Mouse (Mus musculus): ENCODE results near the gene Cers1. TPM values are rescaled to one million over a fixed set of nuclear protein-coding genes. Genes with fewer than 3 reads are reported as not detected.
A peak's percentile ranks its signal among the peaks of the same experiment; 100 is the strongest.

The Cers1 gene
- total and polyA plus RNA-seq, 3 experiments, result 0.34 to 1.2 (median 0.64) TPM

DNA sequence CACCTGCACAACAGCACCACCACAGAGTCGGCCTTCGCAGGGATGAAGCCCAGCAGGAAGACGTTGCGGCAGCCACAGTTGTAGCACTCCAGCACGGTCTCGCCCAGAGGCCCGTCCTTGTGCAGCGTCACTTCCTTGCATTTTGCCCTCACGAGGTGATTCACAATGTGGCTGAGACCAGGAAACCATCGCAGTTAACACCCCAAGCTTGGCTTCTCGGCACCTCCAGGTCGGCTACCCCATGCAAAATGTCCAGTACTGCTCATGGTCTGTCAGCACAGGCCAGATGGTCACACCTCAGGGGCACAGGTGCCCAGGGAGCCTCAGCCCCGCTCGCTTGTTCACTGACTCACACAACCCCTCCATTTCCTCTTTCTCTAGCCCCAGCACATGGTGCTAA, 26.4 kb downstream of the Cers1 start:
- Histone ChIP-seq H3K4me1 (ENCODE audit: control insufficient read depth, insufficient read depth, low read length) (no peaks in the 10 kb centered on the region), H3K4me3 (no peak overlapping the region), H3K27me3 (ENCODE audit: control insufficient read depth, insufficient read depth, low read length) (no peaks in the 10 kb centered on the region), H3K36me3 (ENCODE audit: control insufficient read depth, insufficient read depth, low read length) (no peaks in the 10 kb centered on the region; the same call in 1 of the 2 replicates), H3K27ac (no peak overlapping the region), H3K9ac (ENCODE audit: low read depth, low read length) (no peak overlapping the region), H3K79me2 (replicated peaks; ENCODE audit: control insufficient read depth, insufficient read depth, low read length) (peaks cover 8% of the 10 kb centered on the region)
- intact Hi-C loops (cut with DNase I), result no loop called here
- DNase-seq, result no peak
- TF ChIP-seq POLR2A (IDR thresholded peaks at IDR 0.05; ENCODE audit: insufficient read depth, low read depth, low read length) (no peak), EP300 (IDR thresholded peaks at IDR 0.05; ENCODE audit: insufficient read depth, low read depth, low read length) (no peak), CTCF (IDR thresholded peaks at IDR 0.05) (no peak)
- WGBS, result 81% methylated on average over 14 of the region's 14 CpGs

DNA sequence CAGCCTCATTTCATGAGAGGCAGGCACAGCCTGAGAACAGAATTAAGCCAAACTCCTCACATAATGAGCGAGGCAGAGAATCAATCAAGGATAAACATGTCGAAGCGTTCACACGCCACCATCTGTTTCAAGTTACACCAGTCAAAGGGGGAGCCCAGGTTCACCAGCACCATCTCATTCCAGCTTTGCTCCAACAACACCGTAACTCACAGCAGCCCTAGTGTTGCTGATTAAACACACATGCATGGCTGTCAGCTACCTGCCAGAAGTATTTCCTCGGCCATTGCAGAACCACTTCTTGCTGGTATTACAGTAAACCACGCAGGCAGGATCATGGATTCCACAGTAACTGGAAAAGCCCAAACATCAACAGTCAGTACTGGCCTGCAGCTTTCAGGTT, 27.5 kb downstream of the Cers1 start:
- H3K27ac ChIP-seq, result no peak overlapping the region
- intact Hi-C loops (cut with DNase I), result no loop called here

DNA sequence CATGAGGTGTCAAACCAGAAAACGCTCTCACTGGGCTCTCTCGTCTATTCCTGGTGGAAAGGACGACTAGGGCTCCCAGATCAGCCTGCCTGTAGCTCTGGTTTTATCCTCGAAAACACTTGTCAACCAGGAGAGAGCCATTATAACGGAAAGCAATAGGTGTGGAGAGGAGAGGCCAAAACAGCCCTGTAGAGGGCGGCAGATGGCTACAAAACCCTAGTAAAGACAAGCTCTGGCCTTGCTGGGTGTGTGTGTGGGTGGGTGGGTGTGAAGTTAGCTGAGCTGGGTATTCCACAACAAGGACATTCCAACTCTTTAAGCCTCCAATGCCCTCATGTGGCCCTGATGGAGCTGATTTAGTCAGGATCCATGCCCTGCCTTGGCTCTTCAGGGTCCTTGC, 28.1 kb downstream of the Cers1 start:
- TF ChIP-seq EP300 (IDR thresholded peaks at IDR 0.05; ENCODE audit: insufficient read depth, low read depth, low read length) (no peak), POLR2A (IDR thresholded peaks at IDR 0.05; ENCODE audit: insufficient read depth, low read depth, low read length) (no peak), CTCF (IDR thresholded peaks at IDR 0.05) (peak; percentile 65)
- intact Hi-C loops (cut with DNase I), result no loop called here
- H3K4me3 ChIP-seq, result no peak overlapping the region
- H3K9ac ChIP-seq (ENCODE audit: low read depth, low read length), result no peak overlapping the region
- no peaks in the 10 kb centered on the region; the same call in 1 of the 2 replicates for H3K36me3 ChIP-seq (ENCODE audit: control insufficient read depth, insufficient read depth, low read length)
- 68% methylated on average over 6 of the region's 6 CpGs for WGBS
- peaks cover 13% of the 10 kb centered on the region for H3K79me2 ChIP-seq (replicated peaks; ENCODE audit: control insufficient read depth, insufficient read depth, low read length)
- no peaks in the 10 kb centered on the region for H3K27me3 ChIP-seq (ENCODE audit: control insufficient read depth, insufficient read depth, low read length)
- no peak for DNase-seq
- peaks cover 9% of the 10 kb centered on the region for H3K4me1 ChIP-seq (ENCODE audit: control insufficient read depth, insufficient read depth, low read length)
- no peak overlapping the region for H3K27ac ChIP-seq

More for the DNA sequence above, 27.5 kb downstream of the Cers1 start:
- H3K27me3 ChIP-seq (ENCODE audit: control insufficient read depth, insufficient read depth, low read length), result no peaks in the 10 kb centered on the region
- H3K9ac ChIP-seq (ENCODE audit: low read depth, low read length), result no peak overlapping the region
- H3K4me3 ChIP-seq, result no peak overlapping the region
- WGBS, result 89% methylated on average over 7 of the region's 7 CpGs
- H3K36me3 ChIP-seq (ENCODE audit: control insufficient read depth, insufficient read depth, low read length), result no peaks in the 10 kb centered on the region; the same call in 1 of the 2 replicates
- H3K4me1 ChIP-seq (ENCODE audit: control insufficient read depth, insufficient read depth, low read length), result peaks cover 6% of the 10 kb centered on the region
- no peak for DNase-seq
- H3K79me2 ChIP-seq (replicated peaks; ENCODE audit: control insufficient read depth, insufficient read depth, low read length), result peaks cover 10% of the 10 kb centered on the region
- TF ChIP-seq EP300 (IDR thresholded peaks at IDR 0.05; ENCODE audit: insufficient read depth, low read depth, low read length) (no peak), POLR2A (IDR thresholded peaks at IDR 0.05; ENCODE audit: insufficient read depth, low read depth, low read length) (no peak), CTCF (IDR thresholded peaks at IDR 0.05) (no peak)

DNA sequence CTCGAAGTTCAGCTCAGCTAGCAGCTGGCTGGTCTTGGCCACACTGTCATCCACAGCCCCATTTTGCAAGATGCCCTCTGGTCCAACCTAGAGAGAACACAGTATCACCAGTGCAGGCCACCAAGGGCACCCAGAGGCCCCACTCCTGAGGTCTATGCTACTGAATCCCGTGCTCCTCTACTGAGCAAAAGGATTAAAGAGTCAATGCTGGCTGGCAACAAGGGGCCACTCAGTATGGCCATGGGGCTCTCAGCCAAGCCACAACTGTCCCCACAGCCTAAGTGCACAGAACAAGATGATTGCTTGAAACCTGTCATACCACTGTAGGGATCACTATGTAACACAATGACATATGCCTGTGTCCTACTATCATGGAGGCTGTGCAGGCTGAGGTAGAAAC, 28.7 kb downstream of the Cers1 start:
- H3K27ac ChIP-seq, result no peak overlapping the region
- TF ChIP-seq EP300 (IDR thresholded peaks at IDR 0.05; ENCODE audit: insufficient read depth, low read depth, low read length), result no peak
- no peak for TF ChIP-seq POLR2A (IDR thresholded peaks at IDR 0.05; ENCODE audit: insufficient read depth, low read depth, low read length)
- no peak for TF ChIP-seq CTCF (IDR thresholded peaks at IDR 0.05)
- H3K4me1 ChIP-seq (ENCODE audit: control insufficient read depth, insufficient read depth, low read length), result peaks cover 13% of the 10 kb centered on the region
- intact Hi-C loops (cut with DNase I), result no loop called here
- 84% methylated on average over 2 of the region's 2 CpGs for WGBS
- DNase-seq, result no peak
- H3K4me3 ChIP-seq, result no peak overlapping the region
- no peaks in the 10 kb centered on the region for H3K27me3 ChIP-seq (ENCODE audit: control insufficient read depth, insufficient read depth, low read length)
- H3K36me3 ChIP-seq (ENCODE audit: control insufficient read depth, insufficient read depth, low read length), result no peaks in the 10 kb centered on the region; the same call in 1 of the 2 replicates
- peaks cover 15% of the 10 kb centered on the region for H3K79me2 ChIP-seq (replicated peaks; ENCODE audit: control insufficient read depth, insufficient read depth, low read length)
- H3K9ac ChIP-seq (ENCODE audit: low read depth, low read length), result no peak overlapping the region

DNA sequence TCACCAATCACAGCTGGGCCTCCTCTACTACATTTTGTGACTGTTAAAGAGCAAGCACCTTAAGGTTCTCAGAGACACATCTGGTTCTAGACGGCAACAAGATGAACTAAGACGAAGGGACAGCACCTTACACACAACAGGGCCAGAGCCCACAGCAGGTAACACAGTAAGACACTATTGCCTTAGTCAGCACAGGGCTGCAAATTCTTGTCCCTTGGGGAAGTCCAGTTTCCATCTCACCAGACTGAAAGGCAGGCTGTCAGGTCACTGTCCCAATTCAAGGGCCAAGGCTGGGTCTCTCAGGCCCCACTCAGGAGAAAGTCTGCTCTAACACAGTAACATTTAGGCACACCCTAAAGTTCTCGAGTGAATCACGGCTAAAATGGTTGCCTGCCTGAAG, 31.9 kb downstream of the Cers1 start:
- intact Hi-C loops (cut with DNase I), result no loop called here
- Histone ChIP-seq H3K79me2 (replicated peaks; ENCODE audit: control insufficient read depth, insufficient read depth, low read length) (peaks cover 18% of the 10 kb centered on the region), H3K4me3 (no peak overlapping the region), H3K27ac (no peak overlapping the region; the same call in 1 of the 2 replicates), H3K27me3 (ENCODE audit: control insufficient read depth, insufficient read depth, low read length) (no peaks in the 10 kb centered on the region), H3K36me3 (ENCODE audit: control insufficient read depth, insufficient read depth, low read length) (peaks cover 3% of the 10 kb centered on the region), H3K9ac (ENCODE audit: low read depth, low read length) (no peak overlapping the region), H3K4me1 (ENCODE audit: control insufficient read depth, insufficient read depth, low read length) (peaks cover 30% of the 10 kb centered on the region)
- TF ChIP-seq POLR2A (IDR thresholded peaks at IDR 0.05; ENCODE audit: insufficient read depth, low read depth, low read length) (no peak), CTCF (IDR thresholded peaks at IDR 0.05) (no peak), EP300 (IDR thresholded peaks at IDR 0.05; ENCODE audit: insufficient read depth, low read depth, low read length) (no peak)
- WGBS, result 63% methylated on average over 4 of the region's 4 CpGs
- no peak for DNase-seq

DNA sequence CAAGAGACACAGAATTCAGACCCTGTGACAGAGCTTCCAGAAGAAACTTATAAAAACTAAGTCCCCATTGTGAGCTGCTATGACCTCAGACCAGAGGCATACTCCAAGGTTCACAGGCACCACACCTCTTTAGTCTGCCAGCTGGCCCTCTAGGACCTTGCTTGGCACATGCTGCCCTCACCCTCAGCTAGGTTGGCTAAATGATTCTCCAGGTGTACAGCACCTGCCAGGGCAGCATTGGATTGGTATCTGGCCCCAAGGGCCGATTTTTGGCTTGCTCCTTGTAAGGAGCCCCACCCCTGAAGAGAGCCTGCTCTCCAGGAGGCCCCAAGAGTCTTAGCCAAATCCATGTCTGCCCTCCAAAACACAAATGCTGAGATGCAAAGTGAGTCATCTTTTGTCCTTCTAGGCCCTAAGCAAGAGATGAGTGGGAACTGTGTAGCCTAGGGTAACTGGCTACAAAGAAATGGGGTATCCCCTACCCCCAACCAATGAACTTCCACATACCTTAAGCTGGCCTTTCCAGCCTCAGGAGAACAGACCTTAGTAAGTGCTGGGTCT, 32.4 kb downstream of the Cers1 start:
- TF ChIP-seq POLR2A (IDR thresholded peaks at IDR 0.05; ENCODE audit: insufficient read depth, low read depth, low read length) (no peak), CTCF (IDR thresholded peaks at IDR 0.05) (no peak), EP300 (IDR thresholded peaks at IDR 0.05; ENCODE audit: insufficient read depth, low read depth, low read length) (no peak)
- H3K4me3 ChIP-seq, result no peak overlapping the region
- H3K79me2 ChIP-seq (replicated peaks; ENCODE audit: control insufficient read depth, insufficient read depth, low read length), result peaks cover 19% of the 10 kb centered on the region
- WGBS, result 58% methylated on average over 1 of the region's 1 CpGs
- H3K27ac ChIP-seq, result no peak overlapping the region; the same call in 1 of the 2 replicates
- H3K4me1 ChIP-seq (ENCODE audit: control insufficient read depth, insufficient read depth, low read length), result peaks cover 30% of the 10 kb centered on the region
- H3K36me3 ChIP-seq (ENCODE audit: control insufficient read depth, insufficient read depth, low read length), result peaks cover 3% of the 10 kb centered on the region
- H3K9ac ChIP-seq (ENCODE audit: low read depth, low read length), result no peak overlapping the region
- H3K27me3 ChIP-seq (ENCODE audit: control insufficient read depth, insufficient read depth, low read length), result no peaks in the 10 kb centered on the region
- intact Hi-C loops (cut with DNase I), result no loop called here
- no peak for DNase-seq
